Mouse (Mus musculus): ENCODE data around the gene Nup133.

- TF ChIP-seq POLR2A (IDR thresholded peaks at IDR 0.05; ENCODE audit: insufficient read length, low read depth) (no peak), E2F4 (IDR thresholded peaks at IDR 0.05; ENCODE audit: insufficient read depth) (no peak), USF1 (IDR thresholded peaks at IDR 0.05; ENCODE audit: low read depth) (no peak), REST (IDR thresholded peaks at IDR 0.05; ENCODE audit: insufficient read depth, insufficient read length) (no peak), MAX (IDR thresholded peaks at IDR 0.05; ENCODE audit: low read depth) (no peak), SRF (IDR thresholded peaks at IDR 0.05; ENCODE audit: control insufficient read depth, insufficient read length, low read depth) (no peak), TCF12 (IDR thresholded peaks at IDR 0.05; ENCODE audit: insufficient read depth, poor library complexity, severe bottlenecking) (no peak), POLR2AphosphoS2 (IDR thresholded peaks at IDR 0.05; ENCODE audit: insufficient read length, low read depth) (no peak)
Observed at GRCm38 (mm10) chr8:123950077-123950802, 1.2 kb upstream of the Nup133 start.
